Mouse (Mus musculus): ENCODE measurements around the gene Vmn1r57. TPM values are rescaled to one million over a fixed set of nuclear protein-coding genes. Genes with fewer than 3 reads are reported as not detected.
"Not testable (repeated sequence)": the region's sequence is repeated elsewhere in the genome, so short reads cannot be mapped to it uniquely, and the experiment has no call there.

Vmn1r57 gene
- not detected in 2 replicates for polyA plus RNA-seq (2012; rRNA removed)

DNA sequence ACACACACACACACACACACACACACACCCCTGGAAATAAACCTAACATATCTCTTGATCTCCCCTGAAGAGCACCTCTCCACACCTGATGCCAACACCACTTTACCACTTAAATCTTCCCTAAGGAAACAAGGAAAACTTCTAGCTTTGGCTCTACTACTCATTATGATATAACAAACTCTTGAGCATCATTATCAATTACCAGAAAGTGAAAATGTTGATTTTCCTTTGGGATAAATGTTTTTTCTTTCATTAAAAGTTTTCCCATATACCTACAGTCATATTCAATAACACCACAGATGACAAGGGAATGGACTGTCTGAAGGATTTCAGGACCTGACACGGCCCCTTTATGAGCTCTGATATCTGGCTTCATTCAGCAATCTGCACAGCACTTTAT, at the start of gene Vmn1r57:
Gene Vmn1r57 (plus strand): TSS at position 301 of the 400 bp plus-strand sequence.
- not testable (repeated sequence) for DNase-seq (ENCODE audit: low read depth)

DNA sequence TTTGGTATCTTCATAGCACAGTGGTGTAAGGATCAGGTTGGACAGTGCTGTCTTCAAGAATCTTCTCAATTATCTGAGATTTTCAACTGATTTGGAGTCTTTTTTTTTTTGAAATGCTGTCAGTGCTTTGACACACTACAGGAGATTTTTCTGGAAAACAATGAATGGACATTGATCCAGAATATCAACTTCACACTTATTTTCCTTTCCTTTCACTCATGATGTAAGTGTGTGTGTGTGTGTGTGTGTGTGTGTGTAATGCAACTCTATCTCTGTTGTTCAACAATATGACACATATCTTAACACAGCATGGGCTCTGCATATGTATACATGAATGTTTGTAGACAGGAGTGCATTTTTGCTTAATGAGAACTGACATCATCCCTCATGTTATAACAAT, 21.6 kb upstream of the Vmn1r57 start, which contains the start of gene Vmn1r56:
Gene Vmn1r56 (minus strand): TSS at position 101 of the 400 bp plus-strand sequence.
- DNase-seq (ENCODE audit: low read depth) = not testable (repeated sequence)

DNA sequence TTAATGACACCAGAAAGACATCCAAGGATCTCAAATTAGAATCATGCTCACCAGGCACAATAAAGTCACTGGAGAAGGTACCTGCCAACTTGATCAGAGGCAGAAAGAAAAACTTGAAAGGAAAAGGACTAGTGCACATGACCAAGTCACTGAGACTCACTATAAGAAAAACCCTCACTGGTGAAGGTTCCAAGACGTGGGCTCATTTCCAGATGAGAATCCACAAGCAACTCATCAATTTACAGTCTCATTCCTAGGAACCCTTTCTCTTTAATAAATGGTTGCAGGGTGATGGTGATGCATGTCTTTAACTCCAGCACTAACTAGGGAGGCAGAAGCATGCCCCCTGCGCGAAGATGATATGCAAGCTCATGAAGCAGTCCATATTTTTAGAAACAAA, 44.8 kb downstream of the Vmn1r57 start:
- DNase-seq (ENCODE audit: low read depth) = no peak

Other genes starting within 250 kb of the Vmn1r57 start
- 0.12 and 0.20 TPM in 2 replicates for gene Sbk3, start 247.3 kb upstream of the Vmn1r57 start, polyA plus RNA-seq (2012; rRNA removed)
- 37.0 and 39.8 TPM in 2 replicates for gene Zfp579, start 222.3 kb upstream of the Vmn1r57 start, polyA plus RNA-seq (2012; rRNA removed)
- 24.1 and 28.6 TPM in 2 replicates for gene Zfp524, start 204.1 kb upstream of the Vmn1r57 start, polyA plus RNA-seq (2012; rRNA removed)
- 25.6 and 26.5 TPM in 2 replicates for gene Fiz1, start 203.8 kb upstream of the Vmn1r57 start, polyA plus RNA-seq (2012; rRNA removed)
- gene Gm44973, start 203.0 kb upstream of the Vmn1r57 start, polyA plus RNA-seq (2012; rRNA removed) = 0.18 TPM in 1 of 2 replicates, not detected in the other
- gene Zfp865, start 198.1 kb upstream of the Vmn1r57 start, polyA plus RNA-seq (2012; rRNA removed) = 26.7 and 29.1 TPM in 2 replicates
- gene Ccdc106, start 197.9 kb upstream of the Vmn1r57 start, polyA plus RNA-seq (2012; rRNA removed) = 5.8 and 7.8 TPM in 2 replicates
- not detected in 2 replicates for gene 4632433K11Rik, start 184.4 kb upstream of the Vmn1r57 start, polyA plus RNA-seq (2012; rRNA removed)
- gene Zfp784, start 180.0 kb upstream of the Vmn1r57 start, polyA plus RNA-seq (2012; rRNA removed) = 5.5 and 6.4 TPM in 2 replicates
- 15.5 and 17.9 TPM in 2 replicates for gene Zfp580, start 167.0 kb upstream of the Vmn1r57 start, polyA plus RNA-seq (2012; rRNA removed)
- 163 and 192 TPM in 2 replicates for gene U2af2, start 156.3 kb upstream of the Vmn1r57 start, polyA plus RNA-seq (2012; rRNA removed)
- gene Epn1, start 138.3 kb upstream of the Vmn1r57 start, polyA plus RNA-seq (2012; rRNA removed) = 142 and 162 TPM in 2 replicates
- not detected in 2 replicates for gene Rfpl4, start 101.5 kb upstream of the Vmn1r57 start, polyA plus RNA-seq (2012; rRNA removed)
- 1.3 and 1.5 TPM in 2 replicates for gene Rasl2-9, start 92.5 kb upstream of the Vmn1r57 start, polyA plus RNA-seq (2012; rRNA removed)
- gene Vmn1r55, start 68.8 kb upstream of the Vmn1r57 start, polyA plus RNA-seq (2012; rRNA removed) = not detected in 2 replicates
- gene Vmn1r56, start 21.7 kb upstream of the Vmn1r57 start, polyA plus RNA-seq (2012; rRNA removed) = not detected in 2 replicates
- gene Gm5065, start 132.0 kb downstream of the Vmn1r57 start, polyA plus RNA-seq (2012; rRNA removed) = not detected in 2 replicates
- not detected in 2 replicates for gene Nlrp2, start 132.5 kb downstream of the Vmn1r57 start, polyA plus RNA-seq (2012; rRNA removed)
- not detected in 2 replicates for gene Vmn1r58, start 194.9 kb downstream of the Vmn1r57 start, polyA plus RNA-seq (2012; rRNA removed)
- gene Vmn1r59, start 238.3 kb downstream of the Vmn1r57 start, polyA plus RNA-seq (2012; rRNA removed) = not detected in 2 replicates

Data from gonadal fat pad, adult 2 months (tissue).